Comparison of ENCODE assay signal across 29 mouse cellular contexts in genomic region chr1:51970182-51970581, GRCm38 (mm10). TPM values are rescaled to one million over a fixed set of nuclear protein-coding genes. Genes with fewer than 3 reads are reported as not detected.
"Had no signal": no experiment of that assay in that cellular context is flagged by ENCODE, and none has a peak within 500 bp of the region (broad histone marks: within the 10 kb centered on the region; RNA-seq: fewer than 3 reads in every experiment).

No protein-coding gene starts in this region.

- H3K4me2 ChIP-seq: heart, embryonic 11.5 days; heart, embryonic 13.5 days; heart, embryonic 15.5 days; hindbrain, embryonic 12.5 days; hindbrain, embryonic 14.5 days; intestine, embryonic 15.5 days; kidney, embryonic 15.5 days; limb, embryonic 12.5 days; liver, embryonic 11.5 days; liver, embryonic 13.5 days; liver, embryonic 15.5 days had no signal

- H3K4me1 ChIP-seq: hindbrain, embryonic 10.5 days; hindbrain, embryonic 12.5 days; intestine, embryonic 15.5 days; kidney, embryonic 15.5 days; limb, embryonic 10.5 days; limb, embryonic 12.5 days; liver, embryonic 13.5 days; liver, embryonic 15.5 days had no signal

- H3K27me3 ChIP-seq: heart, embryonic 13.5 days; heart, embryonic 15.5 days; hindbrain, embryonic 12.5 days; intestine, embryonic 15.5 days; kidney, embryonic 15.5 days; limb, embryonic 12.5 days; liver, embryonic 13.5 days; liver, embryonic 15.5 days had no signal

- H3K4me3 ChIP-seq: gastrocnemius, adult 2 months; heart, adult 2 months; heart, embryonic 13.5 days; heart, embryonic 15.5 days; hindbrain, embryonic 10.5 days; hindbrain, embryonic 12.5 days; intestine, embryonic 15.5 days; kidney, embryonic 15.5 days; limb, embryonic 10.5 days; limb, embryonic 12.5 days; liver, embryonic 13.5 days; liver, embryonic 15.5 days had no signal

- H3K27ac ChIP-seq: gastrocnemius, adult 2 months; heart, adult 2 months; heart, embryonic 13.5 days; heart, embryonic 15.5 days; hindbrain, embryonic 10.5 days; hindbrain, embryonic 12.5 days; hindbrain, embryonic 14.5 days; intestine, embryonic 15.5 days; kidney, embryonic 15.5 days; kidney, postnatal 0 days; limb, embryonic 10.5 days; limb, embryonic 12.5 days; liver, embryonic 13.5 days; liver, embryonic 15.5 days had no signal

- H3K9ac ChIP-seq: heart, embryonic 13.5 days; heart, embryonic 15.5 days; hindbrain, embryonic 12.5 days; hindbrain, embryonic 14.5 days; intestine, embryonic 15.5 days; kidney, embryonic 15.5 days; limb, embryonic 12.5 days; liver, embryonic 13.5 days; liver, embryonic 15.5 days had no signal

- ATAC-seq: hindbrain, embryonic 16.5 days; inflammation-experienced regulatory T-cells, adult 6 months; intestine, embryonic 15.5 days; intestine, postnatal 0 days had no signal

- DNase-seq: gastrocnemius, adult 2 months; gastrocnemius, postnatal 10 days; gastrocnemius, postnatal 25 days; heart, adult 2 months; heart, postnatal 4 days; kidney, adult 18-20 months; kidney, adult 9 months; kidney, postnatal 14 days; kidney, postnatal 36 days; layer of hippocampus, adult 9-11 months; layer of hippocampus, postnatal 36 days; liver; liver, embryonic 13.5 days had no signal

- H3K36me3 ChIP-seq: heart, embryonic 13.5 days; heart, embryonic 15.5 days; hindbrain, embryonic 10.5 days; hindbrain, embryonic 12.5 days; intestine, embryonic 15.5 days; kidney, embryonic 15.5 days; limb, embryonic 10.5 days; limb, embryonic 12.5 days; liver, embryonic 13.5 days; liver, embryonic 15.5 days had no signal

- H3K9me3 ChIP-seq: heart, embryonic 13.5 days; heart, embryonic 15.5 days; hindbrain, embryonic 10.5 days; hindbrain, embryonic 12.5 days; intestine, embryonic 15.5 days; kidney, embryonic 15.5 days; limb, embryonic 10.5 days; limb, embryonic 12.5 days; liver, embryonic 13.5 days; liver, embryonic 15.5 days had no signal

RNA-seq across cellular contexts. Expression of gene Stat4, which starts 16.8 kb away (rescaled TPM):
- total RNA-seq: gastrocnemius, postnatal 25 days had no signal
